Mouse (Mus musculus) E14TG2a.4 (cell line): ENCODE data around the gene Pygo2.

ENCODE experiments used
- CTCF ChIP-seq: conservative IDR thresholded peaks from 2 replicates; pipeline ENCODE4 v1.5.1; 2014; ENCODE audit warnings: low read length
- NANOG ChIP-seq: IDR thresholded peaks from 2 replicates; pipeline ENCODE4 v1.6.1; 2014; ENCODE audit warnings: borderline replicate concordance, low read length, mixed read lengths

DNA sequence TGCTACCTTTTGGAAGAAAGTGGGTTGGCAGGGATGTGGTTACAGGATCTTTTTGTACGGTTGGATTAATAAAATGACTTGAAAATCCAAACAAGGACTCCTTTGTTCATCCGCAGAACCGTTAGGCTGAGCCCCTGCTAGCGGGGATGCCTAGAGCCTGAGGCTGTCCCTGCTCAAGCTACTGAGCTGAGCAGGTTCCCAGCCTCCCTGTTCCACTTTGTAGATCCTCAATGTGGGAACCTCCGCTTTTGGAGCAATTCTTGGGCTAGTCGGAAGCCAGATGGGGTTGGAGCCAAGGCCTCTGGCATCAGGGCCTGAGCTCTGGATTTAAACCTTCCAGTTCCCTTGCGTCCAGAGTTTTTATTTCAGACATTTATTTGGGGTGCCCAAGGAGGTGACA, 5.0 kb downstream of the Pygo2 start:
- no peak for TF ChIP-seq CTCF
- TF ChIP-seq NANOG: no peak
